Mouse (Mus musculus) myocyte (in vitro differentiated cells): ENCODE results near the gene Mapkapk5.

Experiments used
- MAX ChIP-seq: IDR thresholded peaks from one replicate; pipeline ENCODE4 v1.6.1; 2011; ENCODE audit warnings: low read depth, mild to moderate bottlenecking, control low read depth
- MYOD1 ChIP-seq, 3 experiments: IDR thresholded peaks; one replicate each; pipeline ENCODE4 v1.6.1; 2011; ENCODE audit warnings: control low read depth in 2 of 3, low read depth in 2 of 3, mild to moderate bottlenecking in 2 of 3, moderate library complexity in 1 of 3; ENCODE audit not compliant: insufficient read length in 2 of 3, control insufficient read depth in 1 of 3
- MYOG ChIP-seq, 3 experiments: IDR thresholded peaks; one replicate each; pipeline ENCODE4 v1.6.1; 2011; ENCODE audit warnings: control low read depth in 2 of 3, low read depth in 2 of 3, mild to moderate bottlenecking in 2 of 3; ENCODE audit not compliant: insufficient read length in 2 of 3, control insufficient read depth in 1 of 3, insufficient read depth in 1 of 3
- POLR2A ChIP-seq: IDR thresholded peaks from one replicate; pipeline ENCODE4 v1.6.1; 2011; ENCODE audit warnings: low read depth, mild to moderate bottlenecking, control low read depth, moderate library complexity; ENCODE audit not compliant: insufficient read length
- POLR2AphosphoS2 ChIP-seq: IDR thresholded peaks from one replicate; pipeline ENCODE4 v1.6.1; 2011; ENCODE audit warnings: low read depth, control low read depth; ENCODE audit not compliant: insufficient read length
- SRF ChIP-seq: IDR thresholded peaks from one replicate; pipeline ENCODE4 v1.6.1; 2011; ENCODE audit warnings: low read depth; ENCODE audit not compliant: control insufficient read depth, insufficient read length
- TCF12 ChIP-seq: IDR thresholded peaks from one replicate; pipeline ENCODE4 v1.6.1; 2011; ENCODE audit warnings: mild to moderate bottlenecking, control low read depth; ENCODE audit not compliant: poor library complexity, insufficient read depth, severe bottlenecking
- USF1 ChIP-seq: IDR thresholded peaks from one replicate; pipeline ENCODE4 v1.6.1; 2011; ENCODE audit warnings: low read depth, mild to moderate bottlenecking, control low read depth, moderate library complexity

GRCm38 (mm10) chr5:121476040-121476439 is 69.7 kb downstream of the Mapkapk5 start:
- TF ChIP-seq TCF12, result no peak
- TF ChIP-seq POLR2A, result no peak
- TF ChIP-seq MAX, result no peak
- TF ChIP-seq POLR2AphosphoS2, result no peak
- TF ChIP-seq SRF, result no peak
- no peak for TF ChIP-seq MYOG (IDR thresholded peaks at IDR 0.05; ENCODE audit: control insufficient read depth in 1 of 3, insufficient read depth in 1 of 3, insufficient read length in 2 of 3, low read depth in 2 of 3)
- TF ChIP-seq USF1, result no peak
- no peak for TF ChIP-seq MYOD1 (IDR thresholded peaks at IDR 0.05; ENCODE audit: control insufficient read depth in 1 of 3, insufficient read length in 2 of 3, low read depth in 2 of 3)
